Mouse (Mus musculus): ENCODE data around the gene Art4.

GRCm38 (mm10) chr6:136847790-136848189 lies 9.7 kb downstream of the Art4 start:
- TF ChIP-seq REST (IDR thresholded peaks at IDR 0.05; ENCODE audit: insufficient read depth, insufficient read length) (no peak), POLR2A (IDR thresholded peaks at IDR 0.05; ENCODE audit: insufficient read length, low read depth) (no peak), CEBPB (IDR thresholded peaks at IDR 0.05; ENCODE audit: insufficient read depth, poor library complexity, severe bottlenecking) (no peak), TCF12 (IDR thresholded peaks at IDR 0.05; ENCODE audit: insufficient read depth, poor library complexity, severe bottlenecking) (no peak)

All from myocyte (in vitro differentiated cells).